Mouse (Mus musculus): ENCODE measurements around the gene Sh3d19. TPM values are rescaled to one million over a fixed set of nuclear protein-coding genes. Genes with fewer than 3 reads are reported as not detected.
"Not testable (repeated sequence)": the region's sequence is repeated elsewhere in the genome, so short reads cannot be mapped to it uniquely, and the experiment has no call there.

The Sh3d19 gene
- polyA plus RNA-seq, 1 experiment, result 40.7 TPM

- DNase-seq (ENCODE audit: low read depth), result no peak
Measured at GRCm38 (mm10) chr3:86093213-86093845, 122.4 kb downstream of the Sh3d19 start.

- DNase-seq (ENCODE audit: low read depth), result no peak
Measured at GRCm38 (mm10) chr3:86093907-86094306, 123.0 kb downstream of the Sh3d19 start.

- no peak for DNase-seq (ENCODE audit: low read depth)
Measured at GRCm38 (mm10) chr3:86101956-86102355, 131.0 kb downstream of the Sh3d19 start.

DNA sequence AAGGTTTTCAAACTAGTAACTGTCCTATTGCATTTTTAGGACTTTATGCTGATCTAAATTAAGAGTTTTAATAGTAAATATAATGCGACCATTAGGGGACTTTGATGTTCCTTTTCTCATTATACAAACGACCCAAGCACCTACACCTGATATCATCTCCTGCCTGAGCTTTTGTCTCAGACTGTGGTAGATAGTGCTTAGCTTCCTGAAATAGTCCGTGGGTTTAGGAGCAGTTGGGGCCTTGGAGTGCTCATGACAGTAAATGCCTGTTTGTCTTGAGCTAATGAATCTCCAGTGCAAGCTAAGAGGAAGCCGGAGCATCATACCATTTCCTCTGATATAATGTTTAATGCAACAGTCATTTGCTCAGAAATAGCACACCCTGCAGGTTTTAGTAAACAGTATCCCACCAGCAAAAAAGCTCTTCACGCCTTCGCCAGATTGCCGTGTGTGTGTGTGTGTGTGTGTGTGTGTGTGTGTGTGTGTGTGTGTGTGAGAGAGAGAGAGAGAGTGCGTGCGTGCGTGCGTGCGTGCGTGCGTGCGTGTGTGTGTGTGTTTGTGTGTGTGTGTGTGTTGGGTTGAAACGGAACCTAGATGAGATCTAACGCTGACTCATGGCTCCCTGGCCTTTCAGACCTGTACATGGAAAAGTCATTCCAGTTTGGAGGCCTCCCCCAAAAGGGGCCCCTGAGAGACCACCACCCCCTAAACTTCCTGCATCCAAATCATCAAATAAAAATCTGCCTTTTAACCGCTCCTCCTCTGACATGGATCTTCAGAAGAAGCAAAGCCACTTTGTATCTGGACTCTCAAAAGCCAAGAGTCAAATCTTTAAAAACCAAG, 132.8 kb downstream of the Sh3d19 start:
- DNase-seq (ENCODE audit: low read depth), result no peak

GRCm38 (mm10) chr3:86104433-86104832, 133.5 kb downstream of the Sh3d19 start:
- DNase-seq (ENCODE audit: low read depth), result not testable (repeated sequence)

GRCm38 (mm10) chr3:86104909-86105308, 134.0 kb downstream of the Sh3d19 start:
- DNase-seq (ENCODE audit: low read depth), result no peak

DNA sequence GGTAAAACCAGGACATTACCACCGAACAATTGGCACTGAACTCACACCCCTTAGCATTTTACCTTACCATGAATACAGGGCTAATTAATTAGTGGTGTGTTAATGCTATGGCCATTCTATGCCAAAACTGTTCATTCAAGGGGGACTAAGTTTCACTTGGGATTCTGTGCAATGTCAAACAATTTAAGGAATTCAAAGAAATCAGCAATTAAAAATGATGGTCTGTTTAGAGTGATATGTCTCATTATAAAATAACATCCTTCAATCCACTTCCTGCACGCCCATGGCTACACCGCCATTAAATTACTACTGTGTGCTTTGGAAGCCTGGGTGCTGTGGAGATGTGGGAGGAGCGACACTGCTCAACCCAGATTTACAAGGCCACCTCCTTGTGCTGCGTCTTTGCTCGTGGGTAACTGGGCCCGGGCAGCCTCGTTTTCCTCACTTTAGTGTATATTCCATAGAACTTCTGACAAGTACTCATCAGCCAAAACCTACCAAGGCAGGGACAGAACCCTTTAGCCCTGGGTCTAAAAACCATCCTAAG, 135.2 kb downstream of the Sh3d19 start:
- DNase-seq (ENCODE audit: low read depth), result no peak

DNA sequence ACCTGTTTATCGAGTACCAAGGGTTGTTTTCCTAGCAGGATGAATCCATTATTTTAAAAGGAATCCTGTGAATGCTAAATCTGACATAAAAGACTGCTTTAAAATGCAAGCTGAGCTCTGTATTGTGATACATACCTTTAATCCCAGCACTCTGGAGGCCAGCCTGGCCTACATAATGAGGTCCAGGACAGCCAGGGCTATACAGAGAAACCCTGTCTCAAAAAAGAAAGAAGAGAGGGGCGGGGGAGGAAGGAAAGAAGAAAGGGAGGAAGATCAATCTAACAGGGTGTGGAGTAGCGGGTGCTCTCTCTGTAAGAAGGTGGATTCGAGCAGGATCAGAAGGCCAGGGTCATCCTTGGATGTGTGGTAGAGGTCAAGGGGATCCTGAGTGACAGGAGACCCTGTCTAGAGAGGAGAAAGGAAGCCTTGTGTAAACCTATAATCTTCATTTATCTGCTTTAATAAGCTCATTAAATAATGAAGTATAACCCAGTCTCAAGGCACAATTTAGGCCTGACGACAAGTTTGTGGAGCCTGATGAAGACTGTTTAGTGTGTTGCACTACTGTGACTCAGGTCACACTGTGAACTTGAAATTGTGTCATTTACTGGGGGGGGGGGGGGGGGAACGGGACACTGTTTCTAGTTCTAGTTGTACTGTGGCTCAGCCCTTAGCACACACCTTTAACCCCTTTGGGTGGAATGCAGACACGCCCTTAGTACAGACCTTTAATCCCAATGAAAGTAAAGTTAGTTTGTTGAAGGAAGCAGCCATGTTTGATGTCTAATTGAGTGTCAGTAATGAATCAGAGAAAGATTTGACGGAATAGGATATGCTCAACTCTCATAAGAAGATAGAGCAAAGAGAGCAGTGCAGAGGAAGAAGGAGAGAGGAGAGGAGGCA, 137.0 kb downstream of the Sh3d19 start:
- no peak for DNase-seq (ENCODE audit: low read depth)

- no peak for DNase-seq (ENCODE audit: low read depth)
Measured at GRCm38 (mm10) chr3:86108576-86108975, 137.7 kb downstream of the Sh3d19 start.

DNA sequence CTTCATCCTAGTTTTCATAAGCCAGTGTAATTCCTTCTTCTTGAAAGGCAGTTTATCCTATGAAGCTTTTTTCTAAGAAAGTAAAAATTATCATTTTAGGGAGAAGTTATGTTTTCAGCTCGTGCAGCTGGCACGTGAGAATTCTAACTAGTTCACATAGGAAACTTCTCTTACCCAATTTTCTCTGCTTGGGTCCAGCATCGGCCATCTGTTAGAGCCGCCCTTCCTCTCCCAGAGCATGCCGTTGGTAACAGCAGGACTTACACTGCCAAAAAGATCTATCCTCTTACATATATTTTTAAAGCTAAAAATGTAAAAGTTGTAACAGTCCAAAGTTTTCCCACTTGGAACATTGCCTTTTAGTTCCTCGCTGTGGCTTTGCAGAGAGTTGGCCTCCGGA, 138.2 kb downstream of the Sh3d19 start:
- DNase-seq (ENCODE audit: low read depth), result no peak

DNA sequence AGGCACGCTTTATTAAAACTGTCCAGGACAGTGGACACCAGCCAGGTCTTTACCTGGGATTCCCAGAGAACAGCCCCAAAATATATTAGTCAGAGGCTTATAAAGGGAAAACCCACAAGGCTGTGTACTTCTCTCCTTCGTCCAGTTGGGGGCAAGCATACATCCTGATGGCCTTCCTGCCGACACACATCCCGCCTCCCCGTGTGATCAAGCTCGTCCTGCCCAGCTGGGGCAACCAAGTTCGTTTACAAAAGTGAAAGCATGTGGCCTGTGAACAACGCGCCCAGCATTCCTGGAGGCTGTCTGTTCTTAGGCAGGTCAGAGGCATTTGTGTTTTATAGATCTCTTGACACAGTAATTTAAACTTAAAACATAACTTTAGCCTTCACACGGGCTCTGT, 139.2 kb downstream of the Sh3d19 start:
- no peak for DNase-seq (ENCODE audit: low read depth)

- no peak for DNase-seq (ENCODE audit: low read depth)
Measured at GRCm38 (mm10) chr3:86112766-86113165, 141.9 kb downstream of the Sh3d19 start.

- no peak for DNase-seq (ENCODE audit: low read depth)
Measured at GRCm38 (mm10) chr3:86114659-86115338, 143.9 kb downstream of the Sh3d19 start.

GRCm38 (mm10) chr3:86116951-86117350, 146.0 kb downstream of the Sh3d19 start:
- no peak for DNase-seq (ENCODE audit: low read depth)

DNA sequence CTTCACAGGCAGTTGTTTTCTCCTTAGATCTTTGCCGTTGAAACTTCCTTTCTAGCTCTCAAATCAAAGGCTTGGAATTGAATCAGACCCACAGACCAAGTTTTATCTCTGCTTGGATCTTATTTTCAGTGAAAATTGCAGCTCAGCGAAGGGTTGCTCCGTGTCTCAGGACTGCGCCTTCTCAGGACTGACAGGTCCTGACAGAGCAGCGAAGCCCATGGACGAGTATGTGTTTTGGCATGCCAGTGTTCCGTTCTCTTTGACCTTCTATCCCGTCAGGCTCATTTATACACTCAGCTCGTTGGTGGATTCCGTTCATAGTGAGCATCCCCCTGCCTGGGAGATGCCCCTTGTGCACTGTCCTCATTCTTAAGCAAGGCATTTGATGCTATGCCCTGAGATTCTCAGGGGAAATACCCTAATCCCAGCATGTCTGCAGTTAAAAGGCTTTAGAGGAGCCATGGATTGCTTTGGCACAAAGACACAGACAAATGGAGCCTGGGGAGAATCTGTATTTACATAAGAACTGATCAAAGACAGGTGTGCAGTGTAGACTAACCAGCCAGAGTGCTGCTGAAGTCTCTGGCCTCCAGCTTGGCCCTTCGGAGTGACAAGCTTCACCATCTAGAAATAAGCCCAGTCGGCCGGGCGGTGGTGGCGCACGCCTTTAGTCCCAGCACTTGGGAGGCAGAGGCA, 148.5 kb downstream of the Sh3d19 start:
- no peak for DNase-seq (ENCODE audit: low read depth)

DNA sequence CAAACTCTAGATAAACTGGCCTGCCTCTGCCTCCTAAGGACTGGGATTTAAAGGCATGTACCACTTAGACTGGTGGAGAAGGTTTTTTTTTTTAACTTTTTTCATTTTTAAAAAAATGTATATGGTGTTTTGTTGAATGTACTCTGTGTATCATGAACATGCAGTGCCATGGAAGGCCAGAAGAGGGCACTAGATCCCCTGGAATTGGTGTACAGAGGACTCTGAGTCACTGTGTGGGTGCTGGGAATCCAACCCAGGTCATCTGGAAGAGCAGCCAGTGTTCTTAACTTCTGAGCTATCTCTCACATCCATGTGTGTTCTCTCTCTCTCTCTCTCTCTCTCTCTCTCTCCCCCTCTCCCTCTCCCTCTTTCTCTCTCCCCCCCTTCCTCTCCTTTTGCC, 151.2 kb downstream of the Sh3d19 start:
- no peak for DNase-seq (ENCODE audit: low read depth)

DNA sequence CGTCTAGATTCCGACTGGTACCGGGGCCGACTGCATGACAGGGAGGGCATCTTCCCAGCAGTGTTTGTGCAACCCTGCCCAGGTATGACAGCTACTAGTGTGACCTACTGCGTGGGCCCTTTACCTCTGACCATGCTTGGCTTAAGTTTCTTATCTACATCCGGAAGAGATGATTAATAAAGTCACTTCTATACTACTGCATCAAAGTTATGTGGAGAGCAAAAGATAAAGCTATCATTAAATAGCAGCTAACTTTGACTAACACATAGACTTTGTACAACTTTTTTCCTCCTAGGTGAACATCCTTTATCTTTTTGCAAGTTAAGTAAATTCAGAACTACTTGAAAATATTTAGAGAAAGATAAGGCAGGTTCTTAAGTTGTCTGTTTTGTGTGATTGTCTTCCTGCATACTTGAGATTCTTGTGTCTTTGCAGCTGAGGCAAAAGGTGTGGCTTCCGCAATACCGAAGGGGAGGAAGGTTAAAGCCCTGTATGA, 152.4 kb downstream of the Sh3d19 start:
- no peak for DNase-seq (ENCODE audit: low read depth)

DNA sequence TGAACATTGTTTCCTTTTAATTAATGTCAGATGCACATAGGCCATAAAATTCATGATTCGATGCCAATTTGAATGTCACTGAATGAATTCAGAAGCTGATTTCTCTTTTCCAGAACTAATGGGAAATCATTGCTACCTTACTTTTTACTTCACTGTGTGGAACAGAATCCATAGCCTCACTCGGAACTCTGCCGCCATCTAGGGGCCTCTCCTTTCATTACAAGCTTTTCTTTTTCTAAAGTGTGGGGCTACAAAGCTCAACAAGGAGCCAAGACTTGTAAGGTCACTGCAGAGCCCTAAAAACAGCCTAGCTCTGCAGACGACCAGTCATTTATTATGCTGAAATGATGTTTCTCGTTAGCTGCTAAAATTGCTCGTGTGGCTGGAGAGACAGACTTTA, 158.8 kb downstream of the Sh3d19 start:
- DNase-seq (ENCODE audit: low read depth), result no peak

- DNase-seq (ENCODE audit: low read depth), result no peak
Measured at GRCm38 (mm10) chr3:86134939-86135638, 164.2 kb downstream of the Sh3d19 start.
